Mouse (Mus musculus): ENCODE measurements around the gene Dusp27. TPM values are rescaled to one million over a fixed set of nuclear protein-coding genes. Genes with fewer than 3 reads are reported as not detected.

Gene Dusp27
- total and polyA plus RNA-seq, 2 experiments from 2014 or later, result 0.59 to 1.2 TPM

- 85% methylated on average over 12 of the region's 12 CpGs for WGBS
- H3K9me3 ChIP-seq (ENCODE audit: low read length), result no peaks in the 10 kb centered on the region
Measured at GRCm38 (mm10) chr1:166157712-166158111, 30.0 kb upstream of the Dusp27 start.

GRCm38 (mm10) chr1:166155113-166155494 is 27.4 kb upstream of the Dusp27 start:
- H3K9ac ChIP-seq (replicated peaks; ENCODE audit: low read length, poor library complexity, severe bottlenecking), result no peak overlapping the region
- no peak overlapping the region for H3K4me2 ChIP-seq (ENCODE audit: low read depth, low read length, poor library complexity, severe bottlenecking)
- no peaks in the 10 kb centered on the region for H3K9me3 ChIP-seq (ENCODE audit: low read length)
- H3K4me3 ChIP-seq (ENCODE audit: low read depth, low read length), result no peak overlapping the region
- DNase-seq (ENCODE audit: low spot score) (no peak), ATAC-seq (ENCODE audit: low FRiP score) (no peak)
- no peaks in the 10 kb centered on the region for H3K4me1 ChIP-seq (ENCODE audit: insufficient read depth, low read length)
- peaks cover 18% of the 10 kb centered on the region for H3K27me3 ChIP-seq (ENCODE audit: insufficient read depth, low read length)
- TF ChIP-seq CTCF (IDR thresholded peaks at IDR 0.05), result no peak
- no peaks in the 10 kb centered on the region for H3K36me3 ChIP-seq (ENCODE audit: insufficient read depth, low read length)
- WGBS, result 59% methylated on average over 10 of the region's 10 CpGs
- no peak overlapping the region for H3K27ac ChIP-seq (ENCODE audit: low read depth, low read length)

More at GRCm38 (mm10) chr1:166157712-166158111, 30.0 kb upstream of the Dusp27 start:
- Histone ChIP-seq H3K4me3 (ENCODE audit: low read depth, low read length) (no peak overlapping the region), H3K4me2 (ENCODE audit: low read depth, low read length, poor library complexity, severe bottlenecking) (no peak overlapping the region), H3K27me3 (ENCODE audit: insufficient read depth, low read length) (peaks cover 18% of the 10 kb centered on the region), H3K27ac (ENCODE audit: low read depth, low read length) (no peak overlapping the region), H3K4me1 (ENCODE audit: insufficient read depth, low read length) (no peaks in the 10 kb centered on the region), H3K36me3 (ENCODE audit: insufficient read depth, low read length) (no peaks in the 10 kb centered on the region), H3K9ac (replicated peaks; ENCODE audit: low read length, poor library complexity, severe bottlenecking) (no peak overlapping the region)
- DNase-seq (ENCODE audit: low spot score) (no peak), ATAC-seq (ENCODE audit: low FRiP score) (no peak)
- no peak for TF ChIP-seq CTCF (IDR thresholded peaks at IDR 0.05)

- Histone ChIP-seq H3K9ac (replicated peaks; ENCODE audit: low read length, poor library complexity, severe bottlenecking) (no peak overlapping the region), H3K4me2 (ENCODE audit: low read depth, low read length, poor library complexity, severe bottlenecking) (peak overlapping the region; percentile 34), H3K9me3 (ENCODE audit: low read length) (no peaks in the 10 kb centered on the region), H3K27ac (ENCODE audit: low read depth, low read length) (no peak overlapping the region), H3K27me3 (ENCODE audit: insufficient read depth, low read length) (peaks cover 12% of the 10 kb centered on the region), H3K36me3 (ENCODE audit: insufficient read depth, low read length) (no peaks in the 10 kb centered on the region), H3K4me1 (ENCODE audit: insufficient read depth, low read length) (no peaks in the 10 kb centered on the region), H3K4me3 (ENCODE audit: low read depth, low read length) (no peak overlapping the region; the same call in 1 of the 2 replicates)
- TF ChIP-seq CTCF (IDR thresholded peaks at IDR 0.05), result peak; percentile 94
- ATAC-seq (ENCODE audit: low FRiP score), result peak; percentile 28; the same call in 1 of the 2 replicates
- WGBS, result 23% methylated on average over 29 of the region's 29 CpGs
- DNase-seq (ENCODE audit: low spot score), result peak; percentile 82
Measured at GRCm38 (mm10) chr1:166154162-166155112, 26.7 kb upstream of the Dusp27 start.

- Histone ChIP-seq H3K4me3 (ENCODE audit: low read depth, low read length) (no peak overlapping the region), H3K4me2 (ENCODE audit: low read depth, low read length, poor library complexity, severe bottlenecking) (no peak overlapping the region), H3K27me3 (ENCODE audit: insufficient read depth, low read length) (peaks cover 12% of the 10 kb centered on the region), H3K9me3 (ENCODE audit: low read length) (no peaks in the 10 kb centered on the region), H3K36me3 (ENCODE audit: insufficient read depth, low read length) (no peaks in the 10 kb centered on the region), H3K4me1 (ENCODE audit: insufficient read depth, low read length) (no peaks in the 10 kb centered on the region), H3K9ac (replicated peaks; ENCODE audit: low read length, poor library complexity, severe bottlenecking) (no peak overlapping the region), H3K27ac (ENCODE audit: low read depth, low read length) (no peak overlapping the region)
- peak; percentile 99 for TF ChIP-seq CTCF (IDR thresholded peaks at IDR 0.05)
- DNase-seq (ENCODE audit: low spot score) (peak; percentile 92), ATAC-seq (ENCODE audit: low FRiP score) (peak; percentile 60)
- 14% methylated on average over 18 of the region's 18 CpGs for WGBS
Measured at GRCm38 (mm10) chr1:166153351-166154120, 25.8 kb upstream of the Dusp27 start.

GRCm38 (mm10) chr1:166152034-166152433 is 24.3 kb upstream of the Dusp27 start:
- TF ChIP-seq CTCF (IDR thresholded peaks at IDR 0.05), result no peak

More at GRCm38 (mm10) chr1:166152034-166152433, 24.3 kb upstream of the Dusp27 start:
- Histone ChIP-seq H3K4me3 (ENCODE audit: low read depth, low read length) (no peak overlapping the region), H3K27ac (ENCODE audit: low read depth, low read length) (no peak overlapping the region), H3K4me1 (ENCODE audit: insufficient read depth, low read length) (no peaks in the 10 kb centered on the region), H3K4me2 (ENCODE audit: low read depth, low read length, poor library complexity, severe bottlenecking) (no peak overlapping the region), H3K27me3 (ENCODE audit: insufficient read depth, low read length) (peaks cover 12% of the 10 kb centered on the region), H3K9me3 (ENCODE audit: low read length) (no peaks in the 10 kb centered on the region), H3K9ac (replicated peaks; ENCODE audit: low read length, poor library complexity, severe bottlenecking) (no peak overlapping the region), H3K36me3 (ENCODE audit: insufficient read depth, low read length) (no peaks in the 10 kb centered on the region)
- DNase-seq (ENCODE audit: low spot score), result no peak
- 89% methylated on average over 10 of the region's 10 CpGs for WGBS
- ATAC-seq (ENCODE audit: low FRiP score), result no peak

All from midbrain, postnatal 0 days (tissue).